Comparison of ENCODE assay signal across 16 mouse cellular contexts in the genomic region with DNA sequence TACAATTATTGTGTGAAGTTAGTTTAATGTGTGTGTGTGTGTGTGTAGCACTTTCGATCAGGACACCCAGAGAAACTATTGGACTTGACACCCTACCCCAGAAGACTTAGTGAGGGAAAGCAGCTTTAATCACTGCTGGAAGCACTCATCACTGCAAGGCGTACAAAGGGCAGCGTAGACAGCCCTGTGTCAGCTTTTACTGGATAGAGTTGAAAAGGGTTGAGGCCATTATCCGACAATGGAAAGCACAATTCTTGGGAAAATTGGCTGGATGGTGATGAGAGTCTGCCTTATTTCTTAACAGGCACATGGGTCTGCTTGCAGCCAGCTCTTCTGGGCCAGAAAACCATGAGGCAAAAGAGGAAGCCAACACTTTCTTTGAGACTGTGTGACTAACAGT. TPM values are rescaled to one million over a fixed set of nuclear protein-coding genes. Genes with fewer than 3 reads are reported as not detected.
DNase-seq lines count a peak whose midpoint lies in the region; ATAC-seq and TF ChIP-seq lines count a peak whose summit lies in the region.
"Had no signal": no experiment of that assay in that cellular context is flagged by ENCODE, and none has a peak within 500 bp of the region (broad histone marks: within the 10 kb centered on the region; RNA-seq: fewer than 3 reads in every experiment).

No protein-coding gene starts in this region.

- no peaks in the 10 kb centered on the region for H3K9me3 ChIP-seq in hindbrain, embryonic 14.5 days (ENCODE audit: control insufficient read depth, low read length)
- H3K9me3 ChIP-seq in hindbrain, embryonic 13.5 days: no peaks in the 10 kb centered on the region
- H3K9me3 ChIP-seq in lung, embryonic 14.5 days (ENCODE audit: low read depth, low read length): no peaks in the 10 kb centered on the region
- H3K9me3 ChIP-seq in intestine, postnatal 0 days (ENCODE audit: control insufficient read depth): no peaks in the 10 kb centered on the region
- H3K9me3 ChIP-seq: forebrain, embryonic 15.5 days; megakaryocyte, embryonic 14.5 days had no signal

- no peaks in the 10 kb centered on the region for H3K27me3 ChIP-seq in hindbrain, embryonic 14.5 days (ENCODE audit: control insufficient read depth, insufficient read depth, low read length)
- H3K27me3 ChIP-seq in hindbrain, embryonic 13.5 days: peaks cover 12% of the 10 kb centered on the region
- H3K27me3 ChIP-seq in lung, embryonic 14.5 days (ENCODE audit: insufficient read depth, low read length): no peaks in the 10 kb centered on the region
- H3K27me3 ChIP-seq in intestine, postnatal 0 days (replicated peaks; ENCODE audit: control insufficient read depth, insufficient read depth, low read length): no peaks in the 10 kb centered on the region
- H3K27me3 ChIP-seq: forebrain, embryonic 15.5 days had no signal

- no peak overlapping the region for H3K4me3 ChIP-seq in hindbrain, embryonic 14.5 days (replicated peaks; ENCODE audit: low read length)
- no peak overlapping the region for H3K4me3 ChIP-seq in hindbrain, embryonic 13.5 days
- H3K4me3 ChIP-seq in lung, embryonic 14.5 days (ENCODE audit: low read depth, low read length): peak overlapping the region; percentile 91; the same call in 1 of the 2 replicates
- no peak overlapping the region for H3K4me3 ChIP-seq in intestine, postnatal 0 days (ENCODE audit: low read depth, low read length)

- no peak for ATAC-seq in hindbrain, embryonic 14.5 days (ENCODE audit: low FRiP score)
- no peak for ATAC-seq in hindbrain, embryonic 13.5 days (ENCODE audit: low FRiP score)
- no peak for ATAC-seq in lung, embryonic 14.5 days (ENCODE audit: insufficient read depth)
- ATAC-seq in granulocyte monocyte progenitor cell, adult 5-6 weeks (replicated peaks; ENCODE audit: poor library complexity, severe bottlenecking): peak; percentile 20
- ATAC-seq in intestine, postnatal 0 days: no peak
- ATAC-seq: activated CD4-positive, CD25-positive, alpha-beta regulatory T cell, adult 4 months had no signal

- WGBS in hindbrain, embryonic 14.5 days: 54% methylated on average over 4 of the region's 4 CpGs
- WGBS in hindbrain, embryonic 13.5 days: 49% methylated on average over 4 of the region's 4 CpGs
- WGBS in lung, embryonic 14.5 days: 59% methylated on average over 4 of the region's 4 CpGs
- WGBS in intestine, postnatal 0 days: 47% methylated on average over 4 of the region's 4 CpGs

- no peaks in the 10 kb centered on the region for H3K36me3 ChIP-seq in hindbrain, embryonic 14.5 days (replicated peaks; ENCODE audit: control insufficient read depth, insufficient read depth)
- H3K36me3 ChIP-seq in hindbrain, embryonic 13.5 days: no peaks in the 10 kb centered on the region
- 0 out of 2 replicates have a peak, but pooled peaks cover 6% of the 10 kb centered on the region for H3K36me3 ChIP-seq in lung, embryonic 14.5 days (ENCODE audit: insufficient read depth)
- no peaks in the 10 kb centered on the region for H3K36me3 ChIP-seq in intestine, postnatal 0 days (ENCODE audit: control insufficient read depth, insufficient read depth)
- H3K36me3 ChIP-seq: forebrain, embryonic 15.5 days had no signal

- H3K27ac ChIP-seq in hindbrain, embryonic 14.5 days: no peak overlapping the region
- no peak overlapping the region for H3K27ac ChIP-seq in hindbrain, embryonic 13.5 days
- H3K27ac ChIP-seq in lung, embryonic 14.5 days (ENCODE audit: low read depth): no peak overlapping the region
- peak overlapping the region; percentile 61; the same call in 1 of the 2 replicates for H3K27ac ChIP-seq in intestine, postnatal 0 days (ENCODE audit: low read depth, low read length)

- TF ChIP-seq CTCF in lung, embryonic 14.5 days (IDR thresholded peaks at IDR 0.05; ENCODE audit: low read depth): no peak
- TF ChIP-seq CTCF in intestine, postnatal 0 days (IDR thresholded peaks at IDR 0.05; ENCODE audit: low read depth): no peak

- peaks cover 16% of the 10 kb centered on the region; the same call in 1 of the 2 replicates for H3K4me1 ChIP-seq in hindbrain, embryonic 14.5 days (replicated peaks; ENCODE audit: control insufficient read depth, insufficient read depth, low read length)
- peaks cover 12% of the 10 kb centered on the region; the same call in 1 of the 2 replicates for H3K4me1 ChIP-seq in hindbrain, embryonic 13.5 days (replicated peaks)
- 0 out of 2 replicates have a peak, but pooled peaks cover 7% of the 10 kb centered on the region for H3K4me1 ChIP-seq in lung, embryonic 14.5 days (ENCODE audit: insufficient read depth)
- H3K4me1 ChIP-seq in intestine, postnatal 0 days (replicated peaks; ENCODE audit: control insufficient read depth, insufficient read depth, low read length): 0 out of 2 replicates have a peak, but pooled peaks cover 3% of the 10 kb centered on the region

- peak overlapping the region; percentile 62; the same call in 1 of the 2 replicates for H3K4me2 ChIP-seq in hindbrain, embryonic 14.5 days (replicated peaks)
- no peak overlapping the region for H3K4me2 ChIP-seq in hindbrain, embryonic 13.5 days
- peak overlapping the region; percentile 81; the same call in 1 of the 2 replicates for H3K4me2 ChIP-seq in lung, embryonic 14.5 days
- H3K4me2 ChIP-seq in intestine, postnatal 0 days (replicated peaks; ENCODE audit: low read depth): peak overlapping the region; percentile 72

- DNase-seq in hindbrain, embryonic 14.5 days (ENCODE audit: low spot score): no peak
- DNase-seq in lung, embryonic 14.5 days: no peak
- no peak for DNase-seq in lung, postnatal 4 days
- DNase-seq in layer of hippocampus, adult 11-12 months (ENCODE audit: low spot score): no peak
- DNase-seq: cerebellum, adult 2 months; gastrocnemius, adult 2 months; lung, adult 2 months; retina, postnatal 1 day; spleen, adult 18-20 months; thymus, postnatal 36 days had no signal

- H3K9ac ChIP-seq in hindbrain, embryonic 14.5 days: no peak overlapping the region
- H3K9ac ChIP-seq in hindbrain, embryonic 13.5 days: no peak overlapping the region
- no peak overlapping the region for H3K9ac ChIP-seq in lung, embryonic 14.5 days
- H3K9ac ChIP-seq in intestine, postnatal 0 days (ENCODE audit: low read depth, low read length): no peak overlapping the region

RNA-seq across cellular contexts. Expression of gene Fam20b, which starts 1.2 kb away (rescaled TPM):
- polyA plus RNA-seq in hindbrain, embryonic 14.5 days (2014; fragmentation: Nextera tagmentation; extraction: Ambion mirVana): 33.9 and 38.8 TPM in 2 replicates
- polyA plus RNA-seq in hindbrain, embryonic 13.5 days (2015; fragmentation: Nextera tagmentation; extraction: Ambion mirVana): 27.0 and 27.9 TPM in 2 replicates
- polyA plus RNA-seq in lung, embryonic 14.5 days (2014; fragmentation: Nextera tagmentation; extraction: Ambion mirVana): 29.5 and 31.1 TPM in 2 replicates
- 18.6 and 30.9 TPM in 2 replicates for total RNA-seq in granulocyte monocyte progenitor cell, adult 5-6 weeks (2014; fragmentation: Nextera tagmentation)
- total RNA-seq in granulocyte monocyte progenitor cell, adult 5-6 weeks (2017): 44.5 and 47.2 TPM in 2 replicates
- polyA plus RNA-seq in intestine, postnatal 0 days (2015; fragmentation: Nextera tagmentation; extraction: Ambion mirVana): 35.4 and 36.9 TPM in 2 replicates

RNA-seq across cellular contexts. Expression of gene Tor3a, which starts 45.9 kb away (rescaled TPM):
- polyA plus RNA-seq in hindbrain, embryonic 14.5 days (2014; fragmentation: Nextera tagmentation; extraction: Ambion mirVana): 4.5 TPM in 2 replicates
- 3.2 and 5.9 TPM in 2 replicates for polyA plus RNA-seq in hindbrain, embryonic 13.5 days (2015; fragmentation: Nextera tagmentation; extraction: Ambion mirVana)
- polyA plus RNA-seq in lung, embryonic 14.5 days (2014; fragmentation: Nextera tagmentation; extraction: Ambion mirVana): 8.3 and 8.7 TPM in 2 replicates
- 35.6 and 40.0 TPM in 2 replicates for total RNA-seq in granulocyte monocyte progenitor cell, adult 5-6 weeks (2014; fragmentation: Nextera tagmentation)
- 33.5 and 33.6 TPM in 2 replicates for total RNA-seq in granulocyte monocyte progenitor cell, adult 5-6 weeks (2017)
- polyA plus RNA-seq in intestine, postnatal 0 days (2015; fragmentation: Nextera tagmentation; extraction: Ambion mirVana): 5.8 and 7.1 TPM in 2 replicates
